Mouse (Mus musculus): ENCODE results near the gene Galnt2. TPM values are rescaled to one million over a fixed set of nuclear protein-coding genes. Genes with fewer than 3 reads are reported as not detected.

Galnt2 gene
- polyA plus RNA-seq, 1 experiment from 2014 or later, result 23.5 TPM

DNA sequence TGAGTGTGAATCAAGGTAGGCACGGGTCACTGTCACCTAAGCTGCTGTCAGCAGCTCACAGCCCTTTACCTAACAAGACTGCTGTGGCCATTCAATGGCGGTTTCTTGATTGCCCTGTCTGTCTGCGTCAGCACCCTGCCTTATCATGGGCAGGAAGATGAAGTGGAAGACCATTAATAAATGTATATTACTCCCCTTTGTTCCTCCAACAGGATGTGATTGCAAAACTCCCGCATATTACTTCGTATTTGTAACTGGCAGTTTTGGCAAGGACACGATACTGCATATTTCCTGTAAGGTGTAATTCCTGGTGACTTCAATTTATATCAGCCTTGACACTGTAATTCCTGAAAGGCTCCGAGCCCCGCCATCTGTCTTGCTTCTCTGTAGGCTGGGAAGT lies 9.7 kb downstream of the Galnt2 start:
- Histone ChIP-seq H3K4me3 (ENCODE audit: low read depth, low read length) (no peak overlapping the region), H3K36me3 (replicated peaks; ENCODE audit: insufficient read depth, low read length) (no peaks in the 10 kb centered on the region), H3K27ac (ENCODE audit: low read depth) (no peak overlapping the region), H3K4me2 (ENCODE audit: low read depth, low read length) (no peak overlapping the region), H3K27me3 (ENCODE audit: insufficient read depth, low read length) (no peaks in the 10 kb centered on the region), H3K4me1 (ENCODE audit: insufficient read depth) (peaks cover 17% of the 10 kb centered on the region), H3K9me3 (ENCODE audit: low read length) (no peaks in the 10 kb centered on the region), H3K9ac (replicated peaks) (no peak overlapping the region)
- 57% methylated on average over 8 of the region's 8 CpGs for WGBS (ENCODE audit: insufficient replicate concordance)
- DNase-seq (no peak), ATAC-seq (peak; percentile 18; the same call in 1 of the 2 replicates)
- TF ChIP-seq EP300 (IDR thresholded peaks at IDR 0.05; ENCODE audit: low read depth) (peak; percentile 39; the same call in 1 of the 2 replicates), CTCF (IDR thresholded peaks at IDR 0.05; ENCODE audit: low read depth) (no peak)

DNA sequence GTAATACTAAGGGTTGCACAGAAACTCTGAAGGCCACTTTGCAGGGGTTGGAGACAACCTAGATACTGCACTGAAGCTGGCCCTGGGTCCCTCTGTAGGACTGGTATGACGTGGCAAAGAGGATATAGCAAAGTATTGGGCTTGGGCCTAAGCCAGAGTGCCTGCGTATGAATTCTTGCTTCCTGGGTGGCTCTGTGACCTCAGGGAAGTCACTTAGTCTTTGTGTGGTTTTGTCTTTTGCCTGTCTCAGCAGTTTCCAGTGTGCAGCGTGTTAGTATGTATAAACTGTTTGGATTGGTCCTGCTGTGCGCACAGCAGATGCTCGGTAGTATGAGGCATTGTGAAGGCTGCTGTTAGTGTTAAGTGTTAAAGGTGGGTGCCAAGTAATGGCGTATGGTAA lies 11.0 kb downstream of the Galnt2 start:
- no peak for DNase-seq
- Histone ChIP-seq H3K36me3 (replicated peaks; ENCODE audit: insufficient read depth, low read length) (no peaks in the 10 kb centered on the region), H3K27ac (ENCODE audit: low read depth) (no peak overlapping the region), H3K27me3 (ENCODE audit: insufficient read depth, low read length) (no peaks in the 10 kb centered on the region), H3K4me1 (ENCODE audit: insufficient read depth) (peaks cover 20% of the 10 kb centered on the region), H3K4me3 (ENCODE audit: low read depth, low read length) (no peak overlapping the region), H3K4me2 (ENCODE audit: low read depth, low read length) (no peak overlapping the region), H3K9me3 (ENCODE audit: low read length) (no peaks in the 10 kb centered on the region), H3K9ac (replicated peaks) (no peak overlapping the region)
- no peak for TF ChIP-seq CTCF (IDR thresholded peaks at IDR 0.05; ENCODE audit: low read depth)
- no peak for TF ChIP-seq EP300 (IDR thresholded peaks at IDR 0.05; ENCODE audit: low read depth)
- WGBS (ENCODE audit: insufficient replicate concordance), result 77% methylated on average over 6 of the region's 6 CpGs
- peak; percentile 57 for ATAC-seq

DNA sequence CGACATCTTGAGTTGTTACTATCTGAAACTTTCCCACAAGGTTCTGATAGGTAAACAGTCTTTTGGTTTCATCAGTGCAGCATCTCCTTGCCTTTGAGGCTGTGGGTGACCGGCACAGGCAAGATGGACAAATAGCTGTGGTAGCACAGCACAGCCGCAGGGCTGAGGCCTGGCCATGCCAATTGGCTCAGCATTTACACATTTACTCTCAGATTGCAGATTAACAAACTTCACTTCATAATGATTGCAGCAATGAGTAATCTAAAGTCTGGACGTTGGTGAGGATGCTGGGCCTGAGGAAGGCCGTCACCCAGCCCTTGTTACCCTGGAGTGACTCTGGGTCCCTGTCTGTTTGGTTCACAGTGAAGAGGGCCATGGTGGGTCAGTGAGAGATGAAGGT lies 11.7 kb downstream of the Galnt2 start:
- Histone ChIP-seq H3K4me2 (ENCODE audit: low read depth, low read length) (no peak overlapping the region), H3K27me3 (ENCODE audit: insufficient read depth, low read length) (no peaks in the 10 kb centered on the region), H3K27ac (ENCODE audit: low read depth) (no peak overlapping the region), H3K36me3 (replicated peaks; ENCODE audit: insufficient read depth, low read length) (0 out of 2 replicates have a peak, but pooled peaks cover under 1% of the 10 kb centered on the region), H3K4me3 (ENCODE audit: low read depth, low read length) (no peak overlapping the region), H3K9ac (replicated peaks) (no peak overlapping the region), H3K9me3 (ENCODE audit: low read length) (no peaks in the 10 kb centered on the region), H3K4me1 (ENCODE audit: insufficient read depth) (peaks cover 20% of the 10 kb centered on the region)
- 89% methylated on average over 5 of the region's 5 CpGs for WGBS (ENCODE audit: insufficient replicate concordance)
- DNase-seq (no peak), ATAC-seq (no peak)
- TF ChIP-seq CTCF (IDR thresholded peaks at IDR 0.05; ENCODE audit: low read depth) (no peak), EP300 (IDR thresholded peaks at IDR 0.05; ENCODE audit: low read depth) (no peak)

DNA sequence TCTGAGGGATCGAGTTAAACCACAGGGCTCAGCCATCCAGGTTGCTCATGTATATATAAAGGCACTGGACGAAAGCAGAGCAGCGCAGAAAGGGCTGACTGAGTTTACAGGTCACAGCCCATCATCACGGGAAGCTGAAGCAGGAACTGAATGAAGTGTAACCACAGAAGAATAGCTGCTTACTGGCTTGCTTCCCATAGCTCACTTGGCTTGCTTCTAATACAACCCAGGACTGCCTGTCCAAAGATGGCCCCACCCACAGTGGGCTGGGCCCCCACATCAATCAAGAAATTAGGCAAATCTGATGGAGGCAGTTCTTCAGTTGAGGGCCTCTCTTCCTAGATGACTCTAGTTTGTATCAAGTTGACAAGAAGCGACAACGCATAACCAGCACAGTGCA lies 16.4 kb downstream of the Galnt2 start:
- ATAC-seq (no peak), DNase-seq (no peak)
- no peak overlapping the region for H3K4me3 ChIP-seq (ENCODE audit: low read depth, low read length)
- H3K4me1 ChIP-seq (ENCODE audit: insufficient read depth), result peaks cover 33% of the 10 kb centered on the region
- TF ChIP-seq CTCF (IDR thresholded peaks at IDR 0.05; ENCODE audit: low read depth) (no peak), EP300 (IDR thresholded peaks at IDR 0.05; ENCODE audit: low read depth) (no peak)
- H3K4me2 ChIP-seq (ENCODE audit: low read depth, low read length), result no peak overlapping the region
- no peak overlapping the region for H3K27ac ChIP-seq (ENCODE audit: low read depth)
- H3K27me3 ChIP-seq (ENCODE audit: insufficient read depth, low read length), result no peaks in the 10 kb centered on the region
- no peak overlapping the region for H3K9ac ChIP-seq (replicated peaks)
- 72% methylated on average over 6 of the region's 6 CpGs for WGBS (ENCODE audit: insufficient replicate concordance)
- H3K9me3 ChIP-seq (ENCODE audit: low read length), result no peaks in the 10 kb centered on the region
- H3K36me3 ChIP-seq (replicated peaks; ENCODE audit: insufficient read depth, low read length), result peaks cover 4% of the 10 kb centered on the region; the same call in 1 of the 2 replicates

DNA sequence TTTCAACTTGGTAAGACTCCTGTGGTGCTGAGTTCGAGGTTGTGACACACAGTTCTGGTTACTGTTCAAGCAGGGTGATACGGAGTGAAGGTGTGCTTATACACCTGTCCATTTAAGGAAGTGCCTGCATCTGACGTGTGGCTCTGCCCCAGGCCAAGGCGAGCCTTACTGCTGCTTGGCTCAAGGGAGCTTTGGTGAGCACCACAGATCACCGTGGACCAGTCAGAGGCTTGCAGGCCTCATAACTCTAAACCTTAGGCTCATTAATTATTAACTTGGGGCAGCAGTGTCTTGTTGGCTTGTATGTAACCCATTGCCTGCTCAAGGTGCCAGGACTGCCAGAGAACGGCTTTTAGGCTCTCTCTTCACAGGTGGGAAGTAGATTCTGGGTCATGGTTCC lies 17.5 kb downstream of the Galnt2 start:
- no peaks in the 10 kb centered on the region for H3K27me3 ChIP-seq (ENCODE audit: insufficient read depth, low read length)
- H3K4me2 ChIP-seq (ENCODE audit: low read depth, low read length), result peak overlapping the region; percentile 18; the same call in 1 of the 2 replicates
- no peak for DNase-seq
- H3K36me3 ChIP-seq (replicated peaks; ENCODE audit: insufficient read depth, low read length), result peaks cover 4% of the 10 kb centered on the region; the same call in 1 of the 2 replicates
- 60% methylated on average over 6 of the region's 6 CpGs for WGBS (ENCODE audit: insufficient replicate concordance)
- H3K27ac ChIP-seq (ENCODE audit: low read depth), result peak overlapping the region; percentile 35; the same call in 1 of the 2 replicates
- H3K4me3 ChIP-seq (ENCODE audit: low read depth, low read length), result no peak overlapping the region
- ATAC-seq, result peak; percentile 61
- peaks cover 33% of the 10 kb centered on the region for H3K4me1 ChIP-seq (ENCODE audit: insufficient read depth)
- H3K9me3 ChIP-seq (ENCODE audit: low read length), result no peaks in the 10 kb centered on the region
- TF ChIP-seq EP300 (IDR thresholded peaks at IDR 0.05; ENCODE audit: low read depth) (no peak), CTCF (IDR thresholded peaks at IDR 0.05; ENCODE audit: low read depth) (no peak)
- no peak overlapping the region for H3K9ac ChIP-seq (replicated peaks)

DNA sequence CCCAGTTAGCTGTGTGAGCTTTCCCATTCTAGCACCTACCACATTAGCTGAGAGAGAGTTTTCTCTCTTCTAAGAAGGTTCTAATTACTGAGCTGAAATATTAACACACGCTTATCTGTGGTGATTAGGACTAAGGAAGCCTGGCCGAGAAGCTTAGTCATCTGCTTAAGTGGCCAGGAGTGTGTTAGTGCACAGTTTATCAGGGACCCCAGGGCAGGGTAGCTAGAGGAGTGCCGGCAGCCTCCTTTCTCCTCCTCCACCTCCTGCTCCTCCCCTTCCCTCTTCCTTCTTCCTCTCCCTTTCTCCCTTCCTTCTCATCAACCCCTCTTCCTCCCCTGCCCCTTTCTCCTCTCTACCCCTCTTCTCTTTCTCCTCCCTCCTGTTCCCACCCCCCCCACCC lies 19.1 kb downstream of the Galnt2 start:
- peak overlapping the region; percentile 31 for H3K27ac ChIP-seq (ENCODE audit: low read depth)

More for the DNA sequence above, 19.1 kb downstream of the Galnt2 start:
- no peak overlapping the region for H3K4me3 ChIP-seq (ENCODE audit: low read depth, low read length)
- peaks cover 33% of the 10 kb centered on the region for H3K4me1 ChIP-seq (ENCODE audit: insufficient read depth)
- no peak for TF ChIP-seq EP300 (IDR thresholded peaks at IDR 0.05; ENCODE audit: low read depth)
- no peak for TF ChIP-seq CTCF (IDR thresholded peaks at IDR 0.05; ENCODE audit: low read depth)
- H3K36me3 ChIP-seq (replicated peaks; ENCODE audit: insufficient read depth, low read length), result peaks cover 4% of the 10 kb centered on the region; the same call in 1 of the 2 replicates
- H3K9ac ChIP-seq (replicated peaks), result no peak overlapping the region
- H3K4me2 ChIP-seq (ENCODE audit: low read depth, low read length), result no peak overlapping the region
- 17% methylated on average over 3 of the region's 3 CpGs for WGBS (ENCODE audit: insufficient replicate concordance)
- DNase-seq, result no peak
- peak; percentile 39; the same call in 1 of the 2 replicates for ATAC-seq
- H3K9me3 ChIP-seq (ENCODE audit: low read length), result no peaks in the 10 kb centered on the region
- H3K27me3 ChIP-seq (ENCODE audit: insufficient read depth, low read length), result no peaks in the 10 kb centered on the region

All from liver, postnatal 0 days (tissue).